Mouse (Mus musculus): ENCODE results near the gene Slco1a1. TPM values are rescaled to one million over a fixed set of nuclear protein-coding genes. Genes with fewer than 3 reads are reported as not detected.
"Not testable (repeated sequence)": the region's sequence is repeated elsewhere in the genome, so short reads cannot be mapped to it uniquely, and the experiment has no call there.

Slco1a1 gene
- total and polyA plus RNA-seq, 2 experiments from 2014 or later: not detected

- Histone ChIP-seq H3K27ac (ENCODE audit: low read depth) (no peak overlapping the region), H3K4me1 (ENCODE audit: control insufficient read depth, insufficient read depth) (no peaks in the 10 kb centered on the region), H3K27me3 (ENCODE audit: control insufficient read depth, insufficient read depth, low read length) (no peaks in the 10 kb centered on the region), H3K36me3 (replicated peaks; ENCODE audit: control insufficient read depth, insufficient read depth, low read length) (no peaks in the 10 kb centered on the region), H3K9me3 (replicated peaks; ENCODE audit: control insufficient read depth, low read length) (no peaks in the 10 kb centered on the region), H3K4me3 (ENCODE audit: low read depth, low read length) (no peak overlapping the region), H3K9ac (replicated peaks; ENCODE audit: low read depth, low read length) (no peak overlapping the region), H3K4me2 (ENCODE audit: low read depth, low read length) (no peak overlapping the region)
- WGBS: 61% methylated on average over 1 of the region's 1 CpGs
- TF ChIP-seq EP300 (IDR thresholded peaks at IDR 0.05; ENCODE audit: low read depth): no peak
- no peak for TF ChIP-seq CTCF (IDR thresholded peaks at IDR 0.05; ENCODE audit: low read depth)
- ATAC-seq (ENCODE audit: insufficient read depth, low read depth): no peak
- no peak for DNase-seq (ENCODE audit: low spot score)
These were observed 6.3 kb downstream of the Slco1a1 start for GRCm38 (mm10) chr6:141940451-141940850.

GRCm38 (mm10) chr6:141898197-141898596, 48.6 kb downstream of the Slco1a1 start:
- H3K36me3 ChIP-seq (replicated peaks; ENCODE audit: control insufficient read depth, insufficient read depth, low read length): no peaks in the 10 kb centered on the region
- ATAC-seq (ENCODE audit: insufficient read depth, low read depth): no peak
- H3K4me2 ChIP-seq (ENCODE audit: low read depth, low read length): no peak overlapping the region
- H3K27me3 ChIP-seq (ENCODE audit: control insufficient read depth, insufficient read depth, low read length): no peaks in the 10 kb centered on the region
- H3K27ac ChIP-seq (ENCODE audit: low read depth): no peak overlapping the region
- H3K9ac ChIP-seq (replicated peaks; ENCODE audit: low read depth, low read length): no peak overlapping the region
- H3K4me1 ChIP-seq (ENCODE audit: control insufficient read depth, insufficient read depth): no peaks in the 10 kb centered on the region
- no peak overlapping the region for H3K4me3 ChIP-seq (ENCODE audit: low read depth, low read length)
- TF ChIP-seq EP300 (IDR thresholded peaks at IDR 0.05; ENCODE audit: low read depth): no peak
- TF ChIP-seq CTCF (IDR thresholded peaks at IDR 0.05; ENCODE audit: low read depth): no peak
- DNase-seq (ENCODE audit: low spot score): no peak
- 57% methylated on average over 2 of the region's 2 CpGs for WGBS
- no peaks in the 10 kb centered on the region for H3K9me3 ChIP-seq (replicated peaks; ENCODE audit: control insufficient read depth, low read length)

- WGBS: 63% methylated on average over 2 of the region's 2 CpGs
- no peak overlapping the region for H3K9ac ChIP-seq (replicated peaks; ENCODE audit: low read depth, low read length)
- ATAC-seq (ENCODE audit: insufficient read depth, low read depth): no peak
These were observed 57.0 kb downstream of the Slco1a1 start for GRCm38 (mm10) chr6:141889723-141890122.

GRCm38 (mm10) chr6:141888248-141888647, 58.5 kb downstream of the Slco1a1 start:
- TF ChIP-seq EP300 (IDR thresholded peaks at IDR 0.05; ENCODE audit: low read depth) (no peak), CTCF (IDR thresholded peaks at IDR 0.05; ENCODE audit: low read depth) (no peak)
- no peak for DNase-seq (ENCODE audit: low spot score)
- H3K27ac ChIP-seq (ENCODE audit: low read depth): no peak overlapping the region
- no peak overlapping the region for H3K4me3 ChIP-seq (ENCODE audit: low read depth, low read length)
- no peaks in the 10 kb centered on the region for H3K9me3 ChIP-seq (replicated peaks; ENCODE audit: control insufficient read depth, low read length)
- H3K4me1 ChIP-seq (ENCODE audit: control insufficient read depth, insufficient read depth): no peaks in the 10 kb centered on the region
- WGBS: 49% methylated on average over 2 of the region's 2 CpGs
- ATAC-seq (ENCODE audit: insufficient read depth, low read depth): no peak
- H3K27me3 ChIP-seq (ENCODE audit: control insufficient read depth, insufficient read depth, low read length): no peaks in the 10 kb centered on the region
- no peak overlapping the region for H3K9ac ChIP-seq (replicated peaks; ENCODE audit: low read depth, low read length)
- H3K36me3 ChIP-seq (replicated peaks; ENCODE audit: control insufficient read depth, insufficient read depth, low read length): no peaks in the 10 kb centered on the region
- H3K4me2 ChIP-seq (ENCODE audit: low read depth, low read length): no peak overlapping the region

More at GRCm38 (mm10) chr6:141889723-141890122, 57.0 kb downstream of the Slco1a1 start:
- Histone ChIP-seq H3K27ac (ENCODE audit: low read depth) (no peak overlapping the region), H3K36me3 (replicated peaks; ENCODE audit: control insufficient read depth, insufficient read depth, low read length) (no peaks in the 10 kb centered on the region), H3K4me1 (ENCODE audit: control insufficient read depth, insufficient read depth) (no peaks in the 10 kb centered on the region), H3K9me3 (replicated peaks; ENCODE audit: control insufficient read depth, low read length) (no peaks in the 10 kb centered on the region), H3K4me3 (ENCODE audit: low read depth, low read length) (no peak overlapping the region), H3K4me2 (ENCODE audit: low read depth, low read length) (no peak overlapping the region), H3K27me3 (ENCODE audit: control insufficient read depth, insufficient read depth, low read length) (no peaks in the 10 kb centered on the region)
- TF ChIP-seq EP300 (IDR thresholded peaks at IDR 0.05; ENCODE audit: low read depth) (no peak), CTCF (IDR thresholded peaks at IDR 0.05; ENCODE audit: low read depth) (no peak)
- DNase-seq (ENCODE audit: low spot score): no peak

GRCm38 (mm10) chr6:141882581-141882980, 64.2 kb downstream of the Slco1a1 start:
- no peak overlapping the region for H3K4me2 ChIP-seq (ENCODE audit: low read depth, low read length)

GRCm38 (mm10) chr6:141875742-141876141, 71.0 kb downstream of the Slco1a1 start:
- not testable (repeated sequence) for ATAC-seq (ENCODE audit: insufficient read depth, low read depth); H3K27me3 ChIP-seq (ENCODE audit: control insufficient read depth, insufficient read depth, low read length); H3K4me2 ChIP-seq (ENCODE audit: low read depth, low read length); H3K36me3 ChIP-seq (replicated peaks; ENCODE audit: control insufficient read depth, insufficient read depth, low read length); H3K9ac ChIP-seq (replicated peaks; ENCODE audit: low read depth, low read length); H3K4me1 ChIP-seq (ENCODE audit: control insufficient read depth, insufficient read depth); H3K27ac ChIP-seq (ENCODE audit: low read depth); DNase-seq (ENCODE audit: low spot score); H3K4me3 ChIP-seq (ENCODE audit: low read depth, low read length); H3K9me3 ChIP-seq (replicated peaks; ENCODE audit: control insufficient read depth, low read length)
- 75% methylated on average over 4 of the region's 4 CpGs for WGBS

More at GRCm38 (mm10) chr6:141882581-141882980, 64.2 kb downstream of the Slco1a1 start:
- DNase-seq (ENCODE audit: low spot score): no peak
- Histone ChIP-seq H3K9me3 (replicated peaks; ENCODE audit: control insufficient read depth, low read length) (no peaks in the 10 kb centered on the region), H3K9ac (replicated peaks; ENCODE audit: low read depth, low read length) (no peak overlapping the region), H3K36me3 (replicated peaks; ENCODE audit: control insufficient read depth, insufficient read depth, low read length) (no peaks in the 10 kb centered on the region), H3K4me3 (ENCODE audit: low read depth, low read length) (no peak overlapping the region), H3K4me1 (ENCODE audit: control insufficient read depth, insufficient read depth) (no peaks in the 10 kb centered on the region), H3K27ac (ENCODE audit: low read depth) (no peak overlapping the region), H3K27me3 (ENCODE audit: control insufficient read depth, insufficient read depth, low read length) (no peaks in the 10 kb centered on the region)
- ATAC-seq (ENCODE audit: insufficient read depth, low read depth): no peak
- WGBS: 58% methylated on average over 1 of the region's 1 CpGs
- TF ChIP-seq CTCF (IDR thresholded peaks at IDR 0.05; ENCODE audit: low read depth) (no peak), EP300 (IDR thresholded peaks at IDR 0.05; ENCODE audit: low read depth) (no peak)
